Mouse (Mus musculus) B cell, adult 67 days (primary cell): ENCODE data around the gene Idi2. TPM values are rescaled to one million over a fixed set of nuclear protein-coding genes. Genes with fewer than 3 reads are reported as not detected.

Source experiments
- total RNA-seq, 2 experiments: library from RNA; stranded (reverse); gene quantifications; 4 replicates each; pipeline ENCODE4 v1.2.4; 2023

Idi2 gene
- not detected for total RNA-seq

GRCm38 (mm10) chr13:8952563-8952962 lies at the start of gene Idi2:
Gene Idi2, plus strand, starts transcription at chr13:8952863.

GRCm38 (mm10) chr13:8948131-8948530 lies 4.5 kb upstream of the Idi2 start, which contains the start of gene Gm9745:
Gene Gm9745, minus strand, starts transcription at chr13:8948231.

GRCm38 (mm10) chr13:8995990-8996786 lies 43.5 kb downstream of the Idi2 start, which contains the start of gene Gtpbp4:
Gene Gtpbp4, minus strand, starts transcription at chr13:8996083.

Other genes starting within 250 kb of the Idi2 start
- gene Wdr37, start 81.0 kb upstream of the Idi2 start, total RNA-seq, result 10 to 100 TPM; 52.0 to 54.6 TPM
- 10 to 100 TPM; 12.5 to 14.6 TPM for gene Idi1, start 67.4 kb upstream of the Idi2 start, total RNA-seq
- gene Gm9745, start 4.6 kb upstream of the Idi2 start, total RNA-seq, result not detected
- gene Gtpbp4, start 43.2 kb downstream of the Idi2 start, total RNA-seq, result 100 to 1,000 TPM in 1 of 2 experiments, 10 to 100 TPM in 1; 90.7 to 104 TPM
- gene Larp4b, start 141.0 kb downstream of the Idi2 start, total RNA-seq, result 10 to 100 TPM; 74.6 to 75.9 TPM